Mouse (Mus musculus) neutrophil, adult 83 days (primary cell): ENCODE results near the gene Rfc3. TPM values are rescaled to one million over a fixed set of nuclear protein-coding genes. Genes with fewer than 3 reads are reported as not detected.

Experiments used
- total RNA-seq, 2 experiments: library from RNA; stranded (reverse); gene quantifications; one replicate each; pipeline ENCODE4 v1.2.4; 2023

Rfc3 gene
- 10 to 100 TPM; 25.5 to 33.8 TPM for total RNA-seq

GRCm38 (mm10) chr5:151650700-151651410, at the start of gene Rfc3:
Gene Rfc3 (minus strand): TSS chr5:151651242.

GRCm38 (mm10) chr5:151605921-151606320, 45.1 kb downstream of the Rfc3 start, which contains the start of gene Vmn2r18:
Gene Vmn2r18 (minus strand): TSS chr5:151606021.

Other genes with a start within 250 kb of the Rfc3 start
- not detected for gene Gm42906, start 223.1 kb downstream of the Rfc3 start, total RNA-seq
- not detected for gene Vmn2r18, start 45.2 kb downstream of the Rfc3 start, total RNA-seq